Mouse (Mus musculus): Measurements from ENCODE around the gene Lrrc8b.

DNA sequence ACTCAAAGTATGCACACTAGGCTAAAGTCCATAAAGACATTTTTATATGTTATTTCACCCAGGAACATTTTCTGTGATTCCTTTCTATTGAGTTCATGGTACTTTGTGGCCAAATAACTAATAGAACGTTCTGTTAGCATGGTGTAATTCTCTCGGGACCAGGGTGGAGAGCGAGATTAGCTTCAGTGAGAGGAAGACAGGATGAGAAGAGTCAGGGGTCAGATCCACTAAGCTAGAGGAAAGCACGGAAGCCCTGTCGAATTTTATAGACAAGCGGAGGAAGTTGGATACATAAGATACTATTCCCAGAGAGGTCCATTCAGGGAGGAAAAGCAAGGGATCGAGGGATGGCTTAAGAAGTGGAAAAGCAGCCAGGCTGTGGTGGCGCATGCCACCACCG lies 62.0 kb downstream of the Lrrc8b start:
- TF ChIP-seq CTCF (IDR thresholded peaks at IDR 0.05) (no peak), EP300 (IDR thresholded peaks at IDR 0.05) (no peak)
